Mouse (Mus musculus) gastrocnemius, postnatal 10 days (tissue): Measurements from ENCODE around the gene Mmachc. TPM values are rescaled to one million over a fixed set of nuclear protein-coding genes. Genes with fewer than 3 reads are reported as not detected.
"Not testable (repeated sequence)": the region's sequence is repeated elsewhere in the genome, so short reads cannot be mapped to it uniquely, and the experiment has no call there.

Experiments
- DNase-seq: peaks from one replicate; pipeline ENCODE4 v3.0.0; 2021; ENCODE audit warnings: mixed read lengths
- total RNA-seq, 2 experiments: library from RNA; stranded (reverse); gene quantifications; 2 replicates each; pipeline ENCODE4 v1.2.3; 2021

The Mmachc gene
- total RNA-seq, 2 experiments from 2014 or later: 23.0 to 25.6 TPM

- DNase-seq: no peak
Observed at GRCm38 (mm10) chr4:116692146-116692545, 16.1 kb downstream of the Mmachc start.

- no peak for DNase-seq
Observed at GRCm38 (mm10) chr4:116689309-116689876, 18.8 kb downstream of the Mmachc start.

GRCm38 (mm10) chr4:116687041-116687440 is 21.2 kb downstream of the Mmachc start:
- no peak for DNase-seq

GRCm38 (mm10) chr4:116685402-116686061 is 22.7 kb downstream of the Mmachc start, which contains the start of gene Prdx1:
Prdx1 (plus strand) TSS chr4:116685544.
- DNase-seq: peak; percentile 98

- no peak for DNase-seq
Observed at GRCm38 (mm10) chr4:116684665-116685064, 23.5 kb downstream of the Mmachc start.

DNA sequence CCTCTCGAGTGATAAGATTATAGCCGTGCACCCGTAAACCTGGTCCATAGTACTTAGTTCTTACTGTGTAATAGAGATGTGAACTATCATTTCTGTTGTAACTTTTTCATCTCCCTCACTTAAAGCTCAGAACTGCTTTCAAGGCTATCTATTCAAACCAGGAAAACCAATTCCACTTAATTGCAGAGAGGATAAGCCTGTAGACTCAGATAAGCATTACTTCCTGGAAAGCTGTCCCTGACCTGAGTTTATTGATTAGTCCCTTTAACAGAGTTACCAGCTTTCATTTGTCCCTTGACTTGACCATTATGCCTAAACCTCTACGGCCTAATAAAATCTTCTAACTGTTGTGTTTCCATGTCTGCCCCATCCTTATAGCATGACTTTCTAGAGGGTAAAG is 24.2 kb downstream of the Mmachc start:
- DNase-seq: no peak

DNA sequence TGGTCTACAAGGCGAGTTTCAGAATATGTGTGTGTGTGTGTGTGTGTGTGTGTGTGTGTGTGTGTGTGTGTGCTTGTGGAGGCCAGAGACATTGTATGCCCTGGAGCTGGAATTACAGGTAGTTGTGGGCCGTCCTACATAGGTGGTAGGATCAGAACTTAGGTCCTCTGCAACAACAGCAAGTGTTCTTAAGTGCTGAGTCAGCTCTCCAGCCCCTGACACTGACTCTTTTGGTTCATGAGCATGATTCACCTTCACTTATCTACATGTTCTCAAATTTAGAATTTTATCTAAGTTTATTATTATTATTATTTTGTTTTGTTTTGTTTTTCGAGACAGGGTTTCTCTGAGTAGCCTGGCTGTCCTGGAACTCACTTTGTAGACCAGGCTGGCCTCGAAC is 27.7 kb downstream of the Mmachc start:
- not testable (repeated sequence) for DNase-seq

DNA sequence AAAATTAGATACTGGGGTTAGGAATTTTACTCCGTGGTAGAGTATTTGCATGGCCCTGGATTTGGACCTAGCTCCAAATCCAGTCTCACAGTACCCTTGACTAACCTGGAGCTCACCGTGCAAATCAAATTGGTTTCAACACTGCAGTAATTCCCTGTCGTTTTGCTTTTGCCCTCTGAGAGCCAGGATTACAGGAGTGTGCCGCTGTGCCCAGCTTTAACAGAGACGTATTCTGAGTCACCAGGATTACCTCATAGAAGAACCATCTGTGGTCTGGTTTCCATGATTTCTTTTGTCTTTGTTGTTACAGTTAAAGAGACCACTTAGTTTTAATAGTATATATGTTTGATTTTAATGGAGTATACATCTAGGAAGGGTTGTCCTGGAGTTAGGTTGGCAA is 29.1 kb downstream of the Mmachc start:
- DNase-seq: no peak

GRCm38 (mm10) chr4:116677808-116678207 is 30.4 kb downstream of the Mmachc start:
- no peak for DNase-seq

- no peak for DNase-seq
Observed at GRCm38 (mm10) chr4:116676027-116676426, 32.2 kb downstream of the Mmachc start.

DNA sequence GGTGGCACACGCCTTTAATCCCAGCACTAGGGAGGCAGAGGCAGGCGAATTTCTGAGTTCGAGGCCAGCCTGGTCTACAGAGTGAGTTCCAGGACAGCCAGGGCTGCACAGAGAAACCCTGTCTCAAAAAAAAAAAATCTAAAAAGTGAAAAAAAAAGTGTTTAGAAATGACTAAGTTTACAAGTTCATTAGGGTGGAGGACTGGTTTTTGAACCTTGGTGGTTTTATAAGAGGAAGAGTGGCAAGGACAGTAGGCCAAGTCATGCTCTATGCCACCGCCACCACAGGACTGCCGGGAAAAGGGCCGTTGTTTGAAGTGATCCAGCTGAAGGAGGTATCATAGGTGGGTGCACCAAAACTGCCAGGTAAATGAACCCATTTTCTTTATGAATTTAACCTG is 33.4 kb downstream of the Mmachc start:
- DNase-seq: not testable (repeated sequence)

GRCm38 (mm10) chr4:116672785-116673184 is 35.4 kb downstream of the Mmachc start:
- DNase-seq: no peak

DNA sequence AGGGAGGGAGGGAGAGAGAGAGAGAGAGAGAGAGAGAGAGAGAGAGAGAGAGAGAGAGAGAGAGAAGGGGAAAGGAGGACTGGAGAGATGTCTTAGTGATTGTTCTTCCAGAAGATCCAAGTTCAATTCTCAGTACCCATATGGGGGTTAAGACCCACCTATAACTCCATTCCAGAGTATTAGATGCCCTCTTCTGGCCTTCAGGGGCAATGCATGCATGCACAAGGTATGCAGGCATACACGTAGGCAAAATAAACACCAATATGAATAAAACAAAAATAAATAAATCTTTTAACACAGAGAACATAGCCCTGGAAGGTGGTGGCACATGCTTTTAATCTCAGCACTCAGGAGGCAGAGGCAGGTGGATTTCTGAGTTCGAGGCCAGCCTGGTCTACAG is 38.9 kb downstream of the Mmachc start:
- DNase-seq: no peak

DNA sequence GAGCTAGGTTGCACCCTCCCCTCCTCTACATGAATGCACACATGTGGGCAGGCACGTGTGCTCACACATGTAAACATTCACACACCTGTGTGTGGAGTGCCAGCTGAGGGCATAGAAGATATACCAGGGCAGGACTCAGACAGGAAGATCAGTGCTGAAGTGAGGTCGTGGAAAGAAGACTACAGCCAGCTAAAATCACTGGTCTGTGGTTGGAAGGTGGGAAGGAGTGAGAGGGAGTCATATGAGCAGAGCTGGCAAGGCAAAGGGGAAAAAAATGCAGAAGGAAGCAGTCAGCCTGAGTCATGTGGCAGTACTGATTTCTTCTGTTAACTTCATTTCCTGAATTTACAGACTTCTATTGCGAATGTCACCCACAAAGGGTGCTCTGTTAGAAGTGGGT is 40.1 kb downstream of the Mmachc start:
- DNase-seq: no peak

DNA sequence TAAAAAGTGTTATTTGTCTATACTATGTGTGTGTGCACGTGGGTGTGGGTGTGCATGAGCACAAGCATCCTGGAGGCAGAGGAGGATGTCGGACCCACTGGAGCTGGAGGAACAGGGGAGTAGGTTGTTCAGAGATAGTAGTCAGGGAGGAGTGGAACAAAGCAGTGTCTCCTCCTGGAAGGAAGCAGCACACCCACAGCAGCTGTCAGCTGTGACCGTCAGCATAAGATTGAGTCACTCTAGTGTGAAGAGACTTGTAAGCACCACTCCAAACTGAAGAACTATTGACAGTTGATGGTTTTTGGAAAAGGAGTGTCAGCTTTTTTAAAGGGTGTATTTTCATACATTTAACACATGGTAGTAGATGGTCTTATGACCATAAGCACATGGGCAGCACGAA is 41.6 kb downstream of the Mmachc start:
- DNase-seq: no peak

GRCm38 (mm10) chr4:116661998-116662397 is 46.2 kb downstream of the Mmachc start:
- no peak for DNase-seq

DNA sequence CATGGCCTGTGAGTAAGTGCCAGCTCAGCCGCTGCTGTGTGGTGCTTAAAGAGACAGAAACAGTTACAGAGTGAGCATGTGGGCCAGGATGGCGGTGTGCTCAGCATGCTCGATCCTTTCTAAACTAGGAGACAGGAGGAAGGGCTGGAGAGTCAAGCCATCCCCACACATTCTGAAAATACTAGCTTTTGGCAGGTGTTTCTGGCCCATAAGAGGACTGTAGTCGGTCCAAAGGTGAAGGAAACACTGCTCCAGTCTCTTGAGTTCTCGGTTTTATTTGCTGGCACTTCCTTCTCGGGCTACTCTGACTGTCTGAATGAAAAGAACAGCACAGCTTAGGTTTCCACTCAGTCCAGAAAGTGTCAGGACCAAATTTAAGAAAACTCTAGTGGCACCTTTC is 47.4 kb downstream of the Mmachc start:
- no peak for DNase-seq

DNA sequence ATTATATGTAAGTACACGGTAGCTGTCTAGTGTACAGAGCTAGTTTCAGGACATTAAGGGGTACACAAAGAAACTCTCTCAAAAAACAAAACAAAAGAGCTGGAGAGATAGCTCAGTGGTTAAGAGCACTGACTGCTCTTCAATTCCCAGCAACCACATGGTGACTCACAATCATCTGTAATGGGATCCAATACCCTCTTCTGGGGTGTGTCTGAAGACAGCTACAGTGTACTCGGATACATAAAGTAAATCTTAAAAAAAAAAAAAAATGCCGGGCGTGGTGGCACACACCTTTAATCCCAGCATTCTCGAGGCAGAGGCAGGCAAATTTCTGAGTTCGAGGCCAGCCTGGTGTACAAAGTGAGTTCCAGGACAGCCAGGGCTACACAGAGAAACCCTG is 48.3 kb downstream of the Mmachc start:
- DNase-seq: not testable (repeated sequence)

DNA sequence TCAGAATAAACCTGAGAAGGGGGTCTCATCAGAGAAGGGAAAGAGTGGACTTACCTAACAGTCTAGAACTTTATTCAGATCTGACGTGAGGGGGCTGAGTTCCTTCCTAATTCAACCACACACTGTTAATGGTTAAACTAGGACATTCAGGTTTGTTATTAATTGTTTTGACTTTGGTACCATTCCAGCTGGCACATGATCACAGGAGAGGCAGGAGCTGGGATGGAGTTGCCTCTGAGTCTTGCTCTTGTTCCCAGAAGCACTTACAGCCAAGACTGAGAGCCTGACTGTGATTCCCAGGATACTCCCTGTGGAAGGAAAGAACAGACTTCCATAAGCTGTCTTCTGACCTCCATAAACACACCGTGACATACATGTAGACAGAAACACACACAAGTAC is 48.7 kb downstream of the Mmachc start:
- no peak for DNase-seq

DNA sequence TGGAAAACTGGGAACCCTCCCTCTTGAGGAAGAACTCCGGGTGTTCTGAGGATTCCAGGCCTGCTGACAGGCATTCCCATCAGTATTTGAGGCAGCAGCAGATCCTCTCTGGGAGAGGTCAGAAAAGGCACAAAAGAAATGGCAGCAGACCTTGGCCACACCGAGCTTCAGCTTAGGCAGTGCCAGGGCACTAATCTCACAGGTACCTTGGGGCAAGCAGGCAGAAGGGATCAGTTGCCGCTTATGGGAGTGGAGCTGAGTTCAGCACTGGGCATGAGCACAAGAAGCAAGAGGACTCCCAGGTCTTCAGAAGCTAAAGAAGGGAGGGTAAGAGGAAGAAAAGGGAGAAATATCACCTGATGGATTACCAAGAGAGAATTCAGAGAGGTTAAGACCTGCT is 50.2 kb downstream of the Mmachc start:
- DNase-seq: no peak

- no peak for DNase-seq
Observed at GRCm38 (mm10) chr4:116655658-116656057, 52.5 kb downstream of the Mmachc start.

- no peak for DNase-seq
Observed at GRCm38 (mm10) chr4:116655100-116655499, 53.1 kb downstream of the Mmachc start.

DNA sequence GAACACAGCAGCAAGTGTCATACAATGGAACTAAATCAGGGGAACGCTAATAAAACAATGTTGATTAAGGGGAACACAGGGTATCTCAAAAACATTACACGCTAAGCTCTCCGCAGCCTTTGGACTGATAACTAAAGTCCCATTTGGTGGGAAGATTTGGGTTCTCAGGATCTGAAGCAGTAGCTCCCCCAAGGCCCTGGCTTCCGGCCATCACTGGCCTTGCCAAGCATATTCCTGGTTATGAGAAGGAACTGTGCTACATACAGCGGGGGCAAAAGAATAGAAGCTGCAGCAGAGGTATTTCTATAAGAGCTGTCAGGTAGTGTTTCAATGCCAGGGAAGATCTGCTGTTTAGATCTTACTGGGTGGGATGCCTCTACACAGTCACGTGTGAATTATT is 55.0 kb downstream of the Mmachc start:
- no peak for DNase-seq
